Mouse (Mus musculus): ENCODE measurements at regions not wholly inside any gene's neighbourhood (a gene's known extent, or its start where the extent isn't known, plus 50 kb on each side); places are given as distances from the start of the nearest gene placed in this dataset.

DNA sequence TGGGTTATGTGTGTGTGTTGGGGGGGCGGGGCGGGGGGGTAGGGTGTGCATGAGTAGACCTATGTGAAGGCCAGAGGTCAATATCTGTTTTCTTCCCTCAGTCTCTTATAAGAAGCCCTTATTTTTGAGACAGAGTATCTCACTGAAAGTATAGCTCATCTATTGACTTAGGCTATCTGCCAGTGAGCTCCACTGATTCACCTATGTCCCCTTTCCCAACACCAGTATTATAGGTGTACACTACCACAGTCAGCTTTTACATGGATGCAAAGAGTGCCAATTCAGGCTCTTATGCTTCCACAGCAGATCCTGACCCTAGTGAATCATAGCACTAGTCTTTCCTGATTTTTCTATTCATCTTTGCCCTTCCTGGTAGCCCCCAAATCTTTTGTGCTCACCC, 134.7 kb downstream of the Hsd17b3 start:
- TF ChIP-seq MAFK (IDR thresholded peaks at IDR 0.05; ENCODE audit: insufficient read depth, low read depth, low read length) (no peak), ZNF384 (IDR thresholded peaks at IDR 0.05; ENCODE audit: low read depth, low read length) (no peak), CHD2 (IDR thresholded peaks at IDR 0.05; ENCODE audit: low read depth, low read length) (no peak), HCFC1 (IDR thresholded peaks at IDR 0.05; ENCODE audit: borderline replicate concordance, insufficient read depth, low read length) (no peak)

Measured in ES-E14 (cell line).